Mouse (Mus musculus) stomach, postnatal 0 days (tissue): ENCODE measurements around the gene Ugdh. TPM values are rescaled to one million over a fixed set of nuclear protein-coding genes. Genes with fewer than 3 reads are reported as not detected.
A peak's percentile ranks its signal among the peaks of the same experiment; 100 is the strongest.

Experiments
- ATAC-seq: fragments of 200-750 bp; cut with Nextera tagmentation; 2 replicates; pipeline ENCODE4 v1.8.0; 2017; ENCODE audit not compliant: low FRiP score, low TSS enrichment
- DNase-seq: peaks from one replicate; pipeline ENCODE4 v3.0.0-alpha.2; 2016; ENCODE audit warnings: low spot score
- H3K27ac ChIP-seq: fragments of 300-500 bp; sonication (generic); replicated peaks from 2 replicates; pipeline ENCODE4 v1.5.1; 2014; ENCODE audit warnings: mild to moderate bottlenecking, control low read depth
- H3K27me3 ChIP-seq: fragments of 300-500 bp; sonication (generic); 2 replicates; pipeline ENCODE4 v1.6.1; 2014; ENCODE audit warnings: low read length; ENCODE audit not compliant: control insufficient read depth, insufficient read depth
- H3K36me3 ChIP-seq: fragments of 300-500 bp; sonication (generic); 2 replicates; pipeline ENCODE4 v1.6.1; 2014; ENCODE audit warnings: low read length, mixed read lengths; ENCODE audit not compliant: control insufficient read depth, insufficient read depth
- H3K4me1 ChIP-seq: fragments of 300-500 bp; sonication (generic); replicated peaks from 2 replicates; pipeline ENCODE4 v1.6.1; 2014; ENCODE audit warnings: antibody characterized with exemption; ENCODE audit not compliant: control insufficient read depth, insufficient read depth
- H3K4me2 ChIP-seq: fragments of 300-500 bp; sonication (generic); replicated peaks from 2 replicates; pipeline ENCODE4 v1.6.1; 2014; ENCODE audit warnings: low read depth, mild to moderate bottlenecking, control low read depth, moderate library complexity
- H3K4me3 ChIP-seq: fragments of 300-500 bp; sonication (generic); 2 replicates; pipeline ENCODE4 v1.5.1; 2014; ENCODE audit warnings: low read depth, low read length, control low read depth
- H3K9ac ChIP-seq: fragments of 300-500 bp; sonication (generic); 2 replicates; pipeline ENCODE4 v1.6.1; 2014; ENCODE audit warnings: mild to moderate bottlenecking, low read length, control low read depth, mixed read lengths
- H3K9me3 ChIP-seq: fragments of 300-500 bp; sonication (generic); 2 replicates; pipeline ENCODE4 v1.6.1; 2016; ENCODE audit warnings: low read length; ENCODE audit not compliant: control insufficient read depth
- CTCF ChIP-seq: IDR thresholded peaks from 2 replicates; pipeline ENCODE4 v1.5.1; 2016; ENCODE audit warnings: antibody characterized with exemption, low read depth, mild to moderate bottlenecking, moderate library complexity
- EP300 ChIP-seq: optimal IDR thresholded peaks from 2 replicates; pipeline ENCODE3; 2016; ENCODE audit warnings: antibody characterized with exemption
- WGBS: fragments of 180-500 bp; shearing (Covaris S2); extraction: QIAGEN DNeasy Blood & Tissue Kit; methylation state at CpG from one replicate; pipeline ENCODE4 v1.1.7; 2014; 5-methylcytosine and 5-hydroxymethylcytosine counted together
- polyA plus RNA-seq: library from polyadenylated mRNA; unstranded; fragments of >200 nt; fragmentation: Nextera tagmentation; extraction: Ambion mirVana; gene quantifications from 2 replicates; pipeline ENCODE4 v1.2.1, GENCODE M21; 2015

Gene Ugdh
- polyA plus RNA-seq, 1 experiment from 2014 or later, result 281 TPM

DNA sequence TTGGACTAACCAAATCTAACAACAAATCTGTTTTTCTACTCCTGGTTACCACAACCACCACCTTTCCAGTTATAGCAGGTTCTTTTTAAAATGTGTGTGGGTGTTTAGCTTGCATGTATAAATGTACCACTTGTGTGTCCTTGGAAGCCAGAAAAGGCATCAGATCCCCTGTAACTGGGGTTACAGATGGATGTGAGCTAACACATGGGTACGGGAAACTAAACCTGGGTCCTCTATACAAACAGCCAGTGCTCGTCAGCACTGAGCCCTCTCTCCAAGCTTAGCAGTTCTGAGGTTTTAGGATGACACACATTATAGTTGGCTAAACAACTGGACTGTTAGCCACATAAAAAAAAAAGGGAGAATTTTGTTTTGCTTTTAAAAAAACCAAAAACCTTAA is 50.0 kb downstream of the Ugdh start:
- no peaks in the 10 kb centered on the region for H3K27me3 ChIP-seq
- ATAC-seq, result no peak
- no peak overlapping the region for H3K4me2 ChIP-seq
- no peak overlapping the region for H3K9ac ChIP-seq
- H3K9me3 ChIP-seq, result no peaks in the 10 kb centered on the region
- H3K4me3 ChIP-seq, result no peak overlapping the region
- H3K27ac ChIP-seq, result no peak overlapping the region
- peaks cover 7% of the 10 kb centered on the region for H3K36me3 ChIP-seq
- WGBS, result 64% methylated on average over 2 of the region's 2 CpGs
- TF ChIP-seq EP300, result no peak
- TF ChIP-seq CTCF, result no peak
- DNase-seq, result no peak
- no peaks in the 10 kb centered on the region for H3K4me1 ChIP-seq

GRCm38 (mm10) chr5:65374746-65375145 is 61.0 kb downstream of the Ugdh start:
- ATAC-seq (no peak), DNase-seq (no peak)
- Histone ChIP-seq H3K4me2 (no peak overlapping the region), H3K4me1 (no peaks in the 10 kb centered on the region), H3K27ac (no peak overlapping the region), H3K27me3 (no peaks in the 10 kb centered on the region), H3K9ac (no peak overlapping the region), H3K9me3 (no peaks in the 10 kb centered on the region), H3K4me3 (no peak overlapping the region), H3K36me3 (no peaks in the 10 kb centered on the region)
- no peak for TF ChIP-seq CTCF
- TF ChIP-seq EP300, result no peak
- 81% methylated on average over 7 of the region's 7 CpGs for WGBS

GRCm38 (mm10) chr5:65371551-65371950 is 64.2 kb downstream of the Ugdh start:
- Histone ChIP-seq H3K4me1 (no peaks in the 10 kb centered on the region), H3K9ac (no peak overlapping the region), H3K27me3 (no peaks in the 10 kb centered on the region), H3K4me3 (no peak overlapping the region), H3K36me3 (no peaks in the 10 kb centered on the region), H3K4me2 (no peak overlapping the region), H3K9me3 (no peaks in the 10 kb centered on the region), H3K27ac (no peak overlapping the region)
- DNase-seq (peak; percentile 44), ATAC-seq (peak; percentile 64; the same call in 1 of the 2 replicates)
- no peak for TF ChIP-seq EP300
- no peak for TF ChIP-seq CTCF
- 85% methylated on average over 7 of the region's 7 CpGs for WGBS

DNA sequence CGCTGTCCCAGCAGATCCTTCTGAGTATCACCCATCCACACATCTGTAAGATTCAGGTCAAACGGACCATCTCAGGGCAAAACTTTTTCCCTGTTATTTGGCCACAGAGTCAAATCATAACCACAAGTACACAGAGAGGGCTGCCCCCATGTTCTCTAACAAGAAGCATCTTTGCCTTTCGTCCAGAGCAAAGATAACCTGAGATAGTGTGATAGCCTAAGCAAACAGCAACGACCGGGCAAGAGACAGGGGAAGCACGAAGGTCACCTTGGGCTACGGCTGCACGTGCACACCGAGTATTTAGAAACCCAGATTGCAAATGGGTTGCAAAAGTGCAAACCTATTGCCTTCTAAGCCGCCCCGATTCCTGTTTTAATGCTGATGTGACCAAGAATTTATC is 67.9 kb downstream of the Ugdh start:
- Histone ChIP-seq H3K9ac (no peak overlapping the region), H3K4me2 (no peak overlapping the region), H3K27ac (no peak overlapping the region), H3K4me3 (no peak overlapping the region), H3K9me3 (no peaks in the 10 kb centered on the region), H3K27me3 (no peaks in the 10 kb centered on the region), H3K36me3 (no peaks in the 10 kb centered on the region), H3K4me1 (no peaks in the 10 kb centered on the region)
- TF ChIP-seq EP300 (no peak), CTCF (no peak)
- ATAC-seq (no peak), DNase-seq (no peak)
- WGBS, result 58% methylated on average over 11 of the region's 11 CpGs

Other genes starting within 250 kb of the Ugdh start
- gene Wdr19, start 236.3 kb downstream of the Ugdh start, polyA plus RNA-seq, result 2.4 and 2.7 TPM in 2 replicates
- gene Rfc1, start 100.3 kb downstream of the Ugdh start, polyA plus RNA-seq, result 32.5 and 43.7 TPM in 2 replicates
- gene Klb, start 87.6 kb downstream of the Ugdh start, polyA plus RNA-seq, result 0.24 and 0.25 TPM in 2 replicates
- 917 and 919 TPM in 2 replicates for gene Rpl9, start 44.5 kb downstream of the Ugdh start, polyA plus RNA-seq
- gene Lias, start 44.5 kb downstream of the Ugdh start, polyA plus RNA-seq, result 43.4 and 46.0 TPM in 2 replicates
- not detected in 2 replicates for gene Gm43552, start 56.9 kb upstream of the Ugdh start, polyA plus RNA-seq
- gene Smim14, start 101.2 kb upstream of the Ugdh start, polyA plus RNA-seq, result 355 and 360 TPM in 2 replicates
- 130 and 136 TPM in 2 replicates for gene Ube2k, start 101.3 kb upstream of the Ugdh start, polyA plus RNA-seq